Mouse (Mus musculus): ENCODE data around the gene Mamstr.

The Mamstr gene

DNA sequence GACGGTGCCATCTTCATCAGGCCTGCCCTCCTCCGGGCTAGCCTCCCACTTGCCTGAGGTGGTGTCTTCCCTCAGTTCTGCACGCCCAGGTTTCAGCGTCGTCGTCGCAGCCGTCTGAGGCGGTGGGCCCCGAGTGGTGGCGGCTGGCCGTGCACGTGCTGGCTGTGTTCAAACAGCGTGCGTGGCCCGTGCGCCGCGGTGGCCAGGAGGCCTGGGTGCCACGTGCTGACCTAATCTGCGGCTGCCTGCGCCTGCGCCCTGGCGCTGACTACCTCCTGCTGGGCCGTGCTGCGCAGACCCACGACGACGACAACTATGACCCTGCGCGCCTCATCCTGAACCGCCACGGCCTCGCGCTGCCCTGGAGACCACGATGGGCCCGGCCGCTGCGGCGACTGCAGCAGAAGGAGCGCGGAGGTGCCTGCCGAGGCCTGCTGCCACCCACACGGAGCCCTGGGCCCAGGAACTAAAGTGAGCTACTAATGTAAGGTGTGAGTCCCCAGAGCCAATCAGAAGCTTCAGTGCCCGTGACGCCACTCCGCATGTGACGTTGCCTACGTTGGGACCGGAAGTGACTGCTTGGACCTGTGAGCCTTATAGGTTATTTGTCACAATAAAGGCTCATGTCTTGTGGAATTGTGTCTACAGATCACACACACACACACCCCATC lies 54.3 kb downstream of the Mamstr start, which contains the start of gene Sec1:
Gene Sec1 (minus strand): TSS at position 482 of the 671 bp plus-strand sequence.
- DNase-seq = no peak

- DNase-seq = no peak
Observed at GRCm38 (mm10) chr7:45695098-45695497, 55.3 kb downstream of the Mamstr start.

All from kidney, postnatal 4 days (tissue).